Mouse (Mus musculus) layer of hippocampus, postnatal 25 days (tissue): ENCODE data around the gene Ccdc57. TPM values are rescaled to one million over a fixed set of nuclear protein-coding genes. Genes with fewer than 3 reads are reported as not detected.

Source experiments
- DNase-seq, 2 experiments: peaks; one replicate each; pipeline ENCODE4 v3.0.0; 2022; ENCODE audit warnings: mixed read lengths in 2 of 2, low spot score in 1 of 2; ENCODE audit errors: extremely low spot score in 1 of 2
- total RNA-seq, 2 experiments: library from RNA; stranded (reverse); gene quantifications; 2 replicates each; pipeline ENCODE4 v1.2.3; 2021

The Ccdc57 gene
- total RNA-seq: 1 to 10 TPM; 4.8 to 8.0 TPM

DNA sequence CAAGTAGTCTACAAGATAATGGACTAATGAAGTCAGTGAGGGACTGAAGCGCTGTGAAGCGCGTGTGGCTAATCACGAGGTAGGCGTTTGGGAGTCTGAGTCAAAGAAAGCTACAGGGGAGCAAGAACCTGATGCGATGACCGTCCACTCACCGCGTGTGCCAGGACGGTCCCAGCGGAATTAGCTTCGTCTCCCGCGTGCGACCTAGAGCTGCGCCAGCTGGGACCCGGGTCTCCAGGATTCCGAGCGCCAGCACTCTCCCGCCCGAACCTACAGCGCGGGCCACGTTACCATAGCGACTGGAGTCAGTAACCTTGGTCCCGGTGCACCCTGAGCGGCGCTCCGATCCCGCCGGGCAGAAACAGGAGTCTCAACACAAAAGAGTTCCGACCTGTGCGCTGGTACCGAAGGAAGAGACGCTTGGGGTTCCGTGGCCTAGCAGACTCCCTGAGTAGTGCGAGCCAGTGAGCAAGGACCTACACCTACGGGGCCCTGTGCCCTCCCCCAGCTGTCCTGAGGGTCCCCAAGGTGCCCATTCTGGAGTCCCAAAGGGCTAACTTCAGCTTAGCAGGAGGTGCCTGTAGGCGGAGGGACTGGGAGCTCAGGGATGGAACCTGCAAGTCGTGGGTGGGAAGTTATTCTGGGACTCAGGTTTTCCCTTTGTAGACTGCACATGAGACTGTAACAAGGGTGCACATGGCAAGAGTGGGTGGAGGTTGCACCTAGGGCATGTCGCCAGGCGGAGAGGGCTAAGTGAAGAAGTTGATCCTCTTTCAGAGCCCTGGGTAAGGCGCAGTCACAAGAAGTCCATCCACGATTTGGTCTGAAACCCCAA, at the start of gene Ccdc57:
Gene Ccdc57, minus strand, starts transcription at position 309 of the 835 bp plus-strand sequence.
- DNase-seq: peak; percentile 96

DNA sequence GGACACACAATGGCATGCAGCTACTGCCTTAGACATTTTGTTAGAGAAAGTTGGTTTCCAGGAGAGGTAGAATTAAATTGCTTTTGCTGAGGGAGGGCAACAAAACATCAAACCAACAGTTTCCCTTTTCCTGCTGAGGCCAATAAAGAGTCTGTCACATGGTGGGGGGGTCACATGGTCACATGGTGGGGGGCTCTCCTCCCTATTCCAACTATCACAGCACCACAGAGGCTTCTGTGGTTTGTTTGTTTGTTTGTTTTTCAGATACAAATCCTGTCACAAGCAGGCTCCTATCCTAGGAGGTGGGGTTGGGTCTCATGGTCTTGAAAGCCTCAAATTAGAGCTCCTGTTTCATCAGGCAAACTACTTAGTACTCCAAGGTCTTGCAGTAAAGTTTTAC, 49.8 kb upstream of the Ccdc57 start:
- DNase-seq: no peak

DNA sequence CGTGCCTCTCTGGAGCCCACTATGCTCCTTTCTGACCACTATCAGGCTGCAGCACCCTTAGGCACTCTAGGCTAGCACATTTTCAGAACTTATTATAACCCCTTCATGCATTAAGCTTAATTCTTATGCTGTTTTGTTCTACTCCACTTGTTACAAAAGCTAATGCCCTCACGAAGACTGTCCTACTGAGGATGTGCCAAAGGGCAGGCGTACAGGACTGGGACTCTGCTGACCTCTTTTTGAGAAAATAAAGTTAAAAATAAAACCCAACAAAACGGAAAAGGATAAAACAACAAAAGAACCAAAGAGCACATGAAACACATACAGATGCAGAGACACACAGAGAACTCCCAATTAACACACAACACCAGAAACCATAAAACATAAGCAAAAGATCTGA, 49.0 kb upstream of the Ccdc57 start:
- DNase-seq: no peak

DNA sequence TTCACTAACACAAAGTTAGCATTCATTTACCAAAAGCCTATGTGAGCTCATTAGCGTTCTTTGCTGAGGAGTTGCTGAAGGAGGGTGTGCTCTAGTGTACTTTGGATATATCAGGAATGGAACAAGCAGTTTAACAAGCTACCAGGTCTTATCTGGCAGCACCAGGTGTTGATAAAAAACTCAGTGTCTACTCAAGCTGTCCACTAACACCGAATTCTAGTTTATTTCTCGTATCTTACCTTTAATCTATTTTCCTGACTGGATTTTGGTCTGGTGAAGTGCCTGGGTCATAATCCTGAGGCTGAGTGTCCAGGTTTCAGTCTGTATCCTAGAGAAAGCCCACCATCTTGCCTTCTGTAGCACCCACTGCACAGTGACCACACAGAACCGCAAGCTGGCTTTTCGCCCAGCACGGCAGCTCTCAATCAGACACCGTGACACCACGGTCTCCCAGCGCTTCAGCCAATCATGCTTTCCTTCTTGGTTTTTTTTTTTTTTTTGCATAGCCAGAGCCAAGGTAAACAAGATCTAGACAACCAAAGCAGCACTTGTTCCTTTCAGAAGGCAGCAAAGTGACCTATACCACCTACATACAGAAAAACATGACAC, 47.9 kb upstream of the Ccdc57 start:
- DNase-seq: no peak

DNA sequence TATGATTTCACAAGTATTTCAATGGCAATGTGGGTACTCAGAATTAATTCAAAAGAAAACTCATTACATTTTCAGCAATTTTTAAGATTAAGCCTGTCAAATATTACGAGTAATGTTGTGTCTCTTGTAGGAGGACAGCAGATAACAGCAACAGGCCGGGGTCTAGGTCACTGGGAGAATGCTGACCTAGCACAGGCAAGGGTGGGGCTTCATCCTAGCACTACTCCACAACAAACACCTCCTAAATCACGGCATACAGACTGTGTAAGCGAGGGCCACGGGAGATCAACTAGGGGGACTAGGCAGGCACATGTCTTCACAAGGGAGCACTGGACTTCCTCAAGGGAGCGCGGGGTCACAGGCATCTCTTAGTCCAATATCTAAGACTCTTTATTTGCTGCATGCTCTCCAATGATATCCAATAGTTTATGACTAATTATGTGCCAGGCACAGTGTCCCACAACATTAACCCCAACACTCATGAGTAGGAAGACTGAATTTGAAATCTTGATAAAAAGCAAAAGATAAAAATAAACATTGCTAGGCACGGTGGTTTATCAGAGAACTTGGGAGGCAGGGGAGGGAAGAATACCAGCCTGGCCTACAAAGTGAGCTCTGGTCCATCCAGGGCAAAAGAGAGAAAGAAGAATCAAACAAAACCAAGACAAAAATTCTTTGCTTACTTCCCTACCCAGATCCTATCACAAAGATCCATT, 47.2 kb upstream of the Ccdc57 start:
- no peak for DNase-seq

DNA sequence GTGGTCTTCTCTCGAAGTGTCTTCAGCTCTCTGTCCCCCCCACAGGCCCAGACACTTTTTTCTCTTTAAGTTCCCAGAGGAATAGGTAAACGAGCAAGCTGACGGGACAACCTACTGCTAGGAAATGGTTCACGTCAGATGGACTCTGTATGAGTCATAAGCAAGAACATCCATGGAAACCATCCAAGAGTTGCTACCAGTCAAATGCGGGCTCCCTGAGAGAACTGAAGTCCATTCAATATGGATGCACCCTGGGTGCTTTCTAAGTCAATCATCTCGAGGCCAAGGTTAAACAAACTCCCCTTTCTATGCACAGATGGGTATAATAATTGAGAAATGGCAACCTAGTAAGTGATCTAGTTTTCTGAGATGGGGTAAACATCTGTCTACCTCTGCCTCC, 40.6 kb upstream of the Ccdc57 start:
- DNase-seq: no peak

DNA sequence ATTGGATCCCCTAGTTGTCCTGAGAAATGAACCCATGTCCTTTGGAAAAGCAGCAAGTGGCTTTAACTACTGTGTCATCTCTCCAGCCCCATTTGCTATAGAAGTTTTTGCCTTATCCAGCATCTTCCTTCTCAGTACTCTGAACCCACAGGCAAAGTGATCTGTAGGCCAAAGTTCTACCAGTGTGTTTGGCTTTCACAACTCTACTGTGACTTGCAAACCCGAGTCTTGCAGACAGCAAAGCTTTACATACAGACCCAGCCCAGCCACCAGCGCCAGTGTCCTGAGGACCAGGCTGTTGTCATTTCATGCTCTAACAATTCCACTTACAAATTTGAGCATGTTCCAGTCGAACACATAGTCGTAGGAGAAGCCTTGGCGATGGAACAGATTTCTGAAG, 38.6 kb upstream of the Ccdc57 start:
- DNase-seq: no peak

DNA sequence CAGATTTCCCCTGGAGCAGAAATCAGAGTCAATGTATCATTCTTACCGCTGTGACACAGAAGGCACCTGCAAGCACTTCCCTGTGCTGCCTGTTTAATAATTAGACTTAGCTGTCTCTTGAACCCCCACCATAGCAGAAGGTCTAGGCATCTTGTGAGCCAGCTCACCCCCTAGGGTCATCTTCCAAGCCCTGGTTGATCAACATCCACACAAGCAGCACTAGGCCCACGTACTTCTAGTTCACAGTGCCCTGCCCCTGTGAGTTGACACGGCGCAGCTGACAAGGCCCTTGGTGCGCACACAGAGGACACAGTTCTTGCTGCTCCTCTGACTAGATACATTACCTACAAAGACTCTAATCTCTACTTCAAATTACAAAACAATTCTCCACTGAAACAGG, 37.1 kb upstream of the Ccdc57 start:
- DNase-seq: no peak

DNA sequence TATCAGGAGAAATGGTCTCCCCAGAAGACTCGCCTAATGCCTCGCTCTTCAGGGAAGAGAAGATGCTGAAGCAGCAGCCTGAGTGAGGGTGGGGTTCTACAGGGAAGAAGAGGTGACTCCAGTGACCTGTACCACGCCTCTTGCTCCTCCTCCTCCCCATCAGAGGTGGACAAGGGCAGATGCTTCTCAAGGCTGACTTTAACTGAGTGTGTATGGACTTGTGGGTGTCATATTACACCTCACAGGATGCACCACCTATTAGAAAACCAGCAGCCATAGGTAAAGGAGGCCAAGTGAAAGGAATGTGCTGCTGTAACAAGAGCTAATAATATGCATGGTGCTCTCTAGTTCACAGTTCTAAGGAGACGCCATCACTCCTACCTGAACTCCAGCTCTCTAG, 32.9 kb upstream of the Ccdc57 start:
- DNase-seq: no peak

DNA sequence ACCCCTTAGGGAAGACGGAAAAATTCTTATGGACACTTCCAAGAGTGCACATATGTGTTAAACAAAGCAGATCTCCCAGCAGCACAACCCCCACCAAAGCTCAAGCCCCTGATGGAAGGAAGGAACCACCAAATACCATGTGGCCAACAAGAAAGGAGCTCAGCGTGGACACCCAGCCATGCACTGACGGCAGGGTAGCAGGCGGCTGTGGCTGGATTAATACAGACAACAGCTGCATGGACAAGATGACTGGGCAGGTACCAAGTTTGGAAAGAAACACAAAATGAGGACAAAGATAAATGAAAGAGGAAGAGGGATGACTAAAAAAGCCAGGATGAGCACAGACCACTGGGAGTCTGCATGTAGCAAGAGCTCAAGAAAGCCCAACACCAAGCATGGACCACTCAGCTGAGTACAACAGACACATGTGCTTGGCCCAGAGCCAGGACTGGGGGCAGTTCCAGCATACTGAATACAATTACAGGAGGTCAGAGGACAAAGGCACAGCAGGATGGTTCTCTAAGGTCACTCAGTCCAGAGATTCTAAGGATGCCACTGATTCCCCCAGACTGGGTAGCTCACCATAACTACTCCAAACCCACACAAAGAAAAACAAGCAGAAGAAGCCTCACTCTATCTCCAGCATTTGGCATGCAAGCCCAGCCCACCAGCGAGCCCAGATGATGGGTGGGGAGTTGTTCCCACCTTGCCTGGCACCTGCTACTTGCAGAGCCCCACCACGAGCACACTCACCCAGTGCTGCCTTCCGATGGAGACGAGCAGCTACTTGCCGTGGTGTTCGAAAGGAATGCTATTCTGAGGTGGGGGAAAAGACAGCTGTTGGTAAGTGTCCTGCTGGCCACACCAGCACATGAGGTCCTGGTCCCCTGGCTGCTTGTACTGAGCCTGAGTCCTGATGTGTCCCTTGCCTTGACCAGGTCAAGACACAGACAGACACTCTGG, 31.8 kb upstream of the Ccdc57 start:
- DNase-seq: no peak

DNA sequence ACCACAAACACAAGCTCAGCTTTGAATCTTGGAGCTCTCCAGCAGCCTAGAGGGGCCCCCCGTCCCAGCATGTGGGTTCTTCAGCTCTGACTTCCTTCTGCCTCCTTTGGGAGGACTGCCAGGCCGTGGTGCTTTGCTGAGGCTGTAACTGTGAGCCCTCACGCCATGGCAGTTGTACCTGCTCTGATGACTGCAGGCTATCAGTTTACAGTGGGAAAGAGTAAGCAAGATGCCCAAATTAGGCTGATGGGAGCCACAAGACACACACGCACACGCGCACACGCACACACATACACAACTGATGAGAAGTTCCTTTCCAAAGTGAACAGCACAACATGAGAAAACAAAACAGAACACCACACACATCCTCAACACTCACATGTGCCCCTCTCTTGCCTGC, 30.2 kb upstream of the Ccdc57 start:
- DNase-seq: no peak

DNA sequence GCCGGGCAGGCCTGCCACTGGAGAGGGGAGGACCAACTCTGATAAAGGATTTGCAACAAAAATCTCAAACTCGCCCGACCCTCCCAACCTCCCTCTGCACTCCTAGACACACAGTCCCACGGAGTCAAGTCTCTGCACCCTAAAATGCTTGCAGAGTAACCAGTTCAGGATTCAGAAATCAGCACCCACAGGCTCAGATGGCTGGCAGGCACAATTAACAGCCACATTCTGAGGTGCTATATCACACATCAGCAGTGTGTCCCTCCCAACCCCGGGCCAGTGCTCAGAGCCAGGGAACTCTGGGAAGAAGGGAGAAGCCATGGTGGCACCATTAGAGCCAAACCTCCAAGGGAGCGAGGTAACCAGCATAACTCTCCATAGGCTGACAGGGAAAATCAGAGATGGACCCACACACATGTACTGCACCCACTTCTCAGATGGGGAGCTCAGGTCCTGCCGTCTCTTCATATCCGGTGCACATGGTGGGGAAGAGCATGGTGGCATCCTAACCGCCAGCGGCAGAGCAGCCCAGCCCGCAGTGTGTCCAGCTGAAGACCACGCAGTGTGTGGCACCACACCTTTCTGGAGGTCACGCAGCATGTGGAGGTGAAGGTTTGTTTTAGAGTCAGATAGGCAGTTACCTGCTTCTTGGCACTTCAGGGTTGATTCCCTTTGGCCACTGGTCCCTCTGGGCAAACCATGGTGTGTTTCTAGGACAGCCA, 29.5 kb upstream of the Ccdc57 start:
- DNase-seq: no peak

DNA sequence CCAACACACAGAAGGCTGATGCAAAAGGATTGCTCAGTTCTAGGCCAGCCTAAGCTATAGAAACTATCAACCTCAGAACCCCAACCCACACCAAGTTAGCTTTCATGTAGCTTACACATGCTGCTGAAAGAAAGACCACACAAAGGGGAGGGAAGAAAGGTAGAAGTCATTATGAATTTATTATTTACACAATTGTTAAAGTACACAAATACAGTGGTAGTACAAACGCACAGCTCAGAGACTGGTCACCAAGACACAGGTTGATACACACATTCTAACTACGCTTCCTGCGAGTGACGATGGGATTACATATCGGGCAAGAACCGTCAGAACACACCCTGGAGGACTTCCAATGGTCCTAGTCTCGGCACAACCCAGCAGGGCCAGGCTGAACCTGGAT, 28.9 kb upstream of the Ccdc57 start:
- no peak for DNase-seq

DNA sequence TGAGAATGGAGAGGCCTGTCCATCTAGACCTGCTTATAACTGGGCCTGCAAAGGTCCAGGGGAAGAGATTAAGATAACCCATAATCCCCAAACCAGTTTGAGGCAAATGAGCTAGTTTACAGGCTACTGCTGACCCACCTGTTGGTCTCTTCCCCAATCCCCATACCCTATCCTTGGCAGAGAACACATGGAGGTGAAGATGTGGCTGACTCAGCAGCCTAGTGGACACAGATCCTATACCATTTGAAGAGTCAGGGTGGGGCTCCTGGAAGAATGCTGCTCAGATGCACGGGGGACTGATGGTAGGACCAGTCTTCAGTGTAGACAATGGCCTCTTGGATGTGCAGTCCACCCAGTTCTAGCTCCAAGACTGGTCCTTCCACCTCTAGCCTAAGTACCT, 27.6 kb upstream of the Ccdc57 start:
- DNase-seq: no peak

DNA sequence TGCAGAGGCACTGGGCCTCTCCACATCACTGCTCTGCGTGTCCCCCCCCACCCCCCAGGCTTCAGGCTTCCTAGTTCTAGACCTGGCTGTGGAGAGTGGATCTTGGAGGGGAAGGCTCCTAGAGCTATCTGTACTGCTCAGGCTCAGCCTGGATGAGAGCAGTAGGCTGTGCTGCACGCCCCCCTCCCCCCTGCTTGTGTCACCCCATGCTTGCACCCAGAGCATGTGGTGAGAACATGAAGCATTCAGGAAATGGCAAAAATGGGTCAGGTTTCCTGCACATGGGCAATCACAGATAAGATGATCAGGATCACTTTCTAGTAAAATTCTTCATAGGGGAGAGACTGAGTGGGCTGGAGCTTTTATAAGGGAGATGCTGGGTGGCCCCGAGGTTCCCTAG, 26.9 kb upstream of the Ccdc57 start:
- no peak for DNase-seq

DNA sequence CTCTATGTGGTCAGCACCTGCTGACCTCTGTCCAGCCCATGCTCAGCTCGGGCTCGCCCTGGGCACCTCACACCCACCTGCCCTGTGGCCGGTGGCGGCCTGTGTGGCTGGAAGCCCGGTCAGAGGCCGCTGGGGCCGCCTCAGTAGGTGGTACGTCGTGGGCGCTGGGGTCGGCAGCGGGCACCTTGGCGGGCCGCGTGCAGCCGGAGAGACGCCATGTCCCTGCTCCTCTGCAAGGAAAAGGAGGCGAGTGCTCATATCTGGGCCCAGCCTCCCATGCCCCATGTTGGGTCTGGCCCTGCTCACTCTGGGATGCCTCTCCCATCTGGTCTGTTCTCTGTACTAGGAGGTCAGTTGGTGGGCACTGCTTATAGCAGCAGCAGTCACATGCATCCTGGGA, 26.4 kb upstream of the Ccdc57 start:
- no peak for DNase-seq

DNA sequence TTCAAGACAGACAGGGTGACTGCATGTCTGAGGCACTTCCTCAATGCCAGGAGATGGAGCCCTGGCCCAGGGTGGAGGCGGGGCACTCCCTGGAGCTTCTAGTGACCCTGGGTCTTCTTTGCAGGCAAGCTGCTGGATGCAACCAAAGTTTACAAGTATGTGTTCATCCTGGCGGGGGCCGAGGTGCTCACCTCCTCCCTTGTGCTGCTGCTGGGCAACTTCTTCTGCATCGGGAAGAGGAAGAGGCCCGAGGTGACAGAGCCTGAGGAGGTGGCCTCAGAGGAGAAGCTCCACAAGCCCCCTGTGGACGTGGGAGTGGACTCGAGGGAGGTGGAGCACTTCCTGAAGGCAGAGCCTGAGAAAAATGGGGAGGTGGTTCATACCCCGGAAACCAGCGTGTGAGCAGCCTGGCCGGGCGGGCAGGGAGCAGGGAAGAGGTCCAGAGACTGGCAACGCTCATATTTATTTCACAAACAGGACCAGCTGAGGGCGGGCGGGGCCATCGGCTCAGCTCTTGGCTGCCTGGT, 25.1 kb upstream of the Ccdc57 start:
- DNase-seq: no peak

DNA sequence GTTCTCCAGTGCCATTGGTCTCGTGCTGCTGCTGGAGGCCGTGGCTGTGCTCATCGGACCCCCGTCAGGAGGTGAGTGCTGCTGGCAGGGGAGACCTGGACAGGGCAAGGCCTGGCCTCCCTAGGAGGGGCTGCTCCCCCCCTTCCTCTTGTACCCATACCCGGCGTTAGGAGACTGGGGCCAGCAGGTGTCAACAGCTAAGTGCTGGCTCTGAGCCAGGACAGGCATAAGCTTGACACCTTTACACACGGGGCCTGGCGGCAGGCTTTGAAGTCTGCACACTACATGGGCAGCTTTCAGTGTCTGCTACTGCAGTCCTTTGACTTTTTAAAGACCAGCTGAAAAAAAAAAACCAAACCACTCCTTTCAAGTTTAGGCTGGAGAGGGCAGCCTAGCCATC, 24.4 kb upstream of the Ccdc57 start:
- no peak for DNase-seq

DNA sequence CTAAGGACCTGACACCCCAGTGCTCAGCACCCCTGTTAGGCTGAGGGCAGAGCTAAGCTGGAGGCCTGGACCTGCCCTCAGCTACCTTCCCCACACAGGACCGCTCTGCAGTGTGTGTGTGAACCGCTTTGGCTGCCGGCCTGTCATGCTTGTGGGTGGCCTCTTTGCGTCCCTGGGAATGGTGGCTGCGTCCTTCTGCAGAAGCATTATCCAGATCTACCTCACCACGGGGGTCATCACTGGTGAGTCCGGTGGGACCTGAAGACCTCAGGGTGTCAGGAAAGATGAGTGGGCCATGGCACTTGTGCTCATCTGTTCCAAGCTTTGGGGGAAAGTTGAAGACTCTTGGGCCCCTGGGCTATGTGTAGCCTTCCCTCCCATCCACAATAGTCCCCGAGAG, 23.0 kb upstream of the Ccdc57 start:
- no peak for DNase-seq

DNA sequence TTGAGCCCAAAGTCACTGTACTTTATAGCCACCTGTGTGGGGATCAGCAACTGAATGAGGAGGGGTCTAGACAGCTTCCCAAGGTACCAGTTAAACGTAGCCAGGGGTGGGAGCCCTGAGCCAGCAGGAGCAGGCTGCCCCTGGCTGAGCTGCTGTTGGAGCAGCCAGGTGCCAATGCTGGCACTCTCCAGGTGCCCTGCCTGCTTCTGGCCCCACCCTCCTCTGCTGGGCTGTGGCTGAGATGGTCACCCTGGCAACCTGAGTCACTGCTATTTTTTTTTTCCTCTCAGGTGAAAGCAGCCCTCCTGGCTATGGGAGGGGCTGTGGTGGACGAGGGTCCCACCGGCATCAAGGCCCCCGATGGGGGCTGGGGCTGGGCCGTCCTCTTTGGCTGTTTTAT, 22.3 kb upstream of the Ccdc57 start:
- DNase-seq: no peak
